Mouse (Mus musculus) limb, embryonic 13.5 days (tissue): Measurements from ENCODE around the gene Sla2. TPM values are rescaled to one million over a fixed set of nuclear protein-coding genes. Genes with fewer than 3 reads are reported as not detected.
"Not testable (repeated sequence)": the region's sequence is repeated elsewhere in the genome, so short reads cannot be mapped to it uniquely, and the experiment has no call there.

Source experiments
- ATAC-seq: fragments of 200-750 bp; cut with Nextera tagmentation; 2 replicates; pipeline ENCODE4 v1.8.0; 2017; ENCODE audit warnings: low read depth, moderate number of reproducible peaks, moderate TSS enrichment; ENCODE audit not compliant: low FRiP score
- H3K27ac ChIP-seq: fragments of 300-500 bp; sonication (generic); 2 replicates; pipeline ENCODE4 v1.5.1; 2015; ENCODE audit warnings: inconsistent platforms, mild to moderate bottlenecking, moderate library complexity
- H3K27me3 ChIP-seq: fragments of 300-500 bp; sonication (generic); 2 replicates; pipeline ENCODE4 v1.6.1; 2015; ENCODE audit warnings: mild to moderate bottlenecking, inconsistent platforms
- H3K36me3 ChIP-seq: fragments of 300-500 bp; sonication (generic); 2 replicates; pipeline ENCODE4 v1.6.1; 2015; ENCODE audit warnings: inconsistent platforms, mild to moderate bottlenecking, moderate library complexity
- H3K4me1 ChIP-seq: fragments of 300-500 bp; sonication (generic); 2 replicates; pipeline ENCODE4 v1.6.1; 2015; ENCODE audit warnings: inconsistent platforms
- H3K4me2 ChIP-seq: fragments of 300-500 bp; sonication (generic); replicated peaks from 2 replicates; pipeline ENCODE4 v1.6.1; 2015; ENCODE audit warnings: inconsistent platforms, mild to moderate bottlenecking, moderate library complexity
- H3K4me3 ChIP-seq: fragments of 300-500 bp; sonication (generic); 2 replicates; pipeline ENCODE4 v1.5.1; 2015; ENCODE audit warnings: moderate library complexity, mild to moderate bottlenecking, inconsistent platforms
- H3K9ac ChIP-seq: fragments of 300-500 bp; sonication (generic); 2 replicates; pipeline ENCODE4 v1.6.1; 2015; ENCODE audit warnings: mild to moderate bottlenecking, inconsistent platforms
- H3K9me3 ChIP-seq: fragments of 300-500 bp; sonication (generic); 2 replicates; pipeline ENCODE4 v1.6.1; 2016; ENCODE audit warnings: inconsistent platforms
- WGBS: fragments of 180-500 bp; shearing (Covaris S2); methylation state at CpG from one replicate; pipeline ENCODE4 v1.1.7; 2015; 5-methylcytosine and 5-hydroxymethylcytosine counted together
- polyA plus RNA-seq: library from polyadenylated mRNA; unstranded; fragments of >200 nt; fragmentation: Nextera tagmentation; extraction: Ambion mirVana; gene quantifications from 2 replicates; pipeline ENCODE4 v1.2.1, GENCODE M21; 2015

The Sla2 gene
- polyA plus RNA-seq, 1 experiment from 2014 or later = 0.33 TPM

GRCm38 (mm10) chr2:156862041-156862717 lies 24.8 kb downstream of the Sla2 start:
- H3K9ac ChIP-seq = peak overlapping the region; percentile 93
- peak overlapping the region; percentile 78 for H3K4me3 ChIP-seq
- H3K4me2 ChIP-seq = peak overlapping the region; percentile 87
- ATAC-seq = no peak
- peak overlapping the region; percentile 93 for H3K27ac ChIP-seq
- peaks cover 40% of the 10 kb centered on the region for H3K4me1 ChIP-seq
- no peaks in the 10 kb centered on the region for H3K27me3 ChIP-seq
- H3K9me3 ChIP-seq = no peaks in the 10 kb centered on the region
- WGBS = 0% methylated on average over 19 of the region's 19 CpGs
- peaks cover 30% of the 10 kb centered on the region for H3K36me3 ChIP-seq

- H3K27me3 ChIP-seq = no peaks in the 10 kb centered on the region
- no peak for ATAC-seq
- WGBS = 66% methylated on average over 7 of the region's 7 CpGs
- no peak overlapping the region for H3K4me3 ChIP-seq
- H3K4me2 ChIP-seq = no peak overlapping the region
- no peaks in the 10 kb centered on the region for H3K9me3 ChIP-seq
- peaks cover 36% of the 10 kb centered on the region for H3K4me1 ChIP-seq
- peaks cover 31% of the 10 kb centered on the region for H3K36me3 ChIP-seq
- H3K27ac ChIP-seq = peak overlapping the region; percentile 72
- no peak overlapping the region for H3K9ac ChIP-seq
Measured at GRCm38 (mm10) chr2:156858671-156859070, 28.3 kb downstream of the Sla2 start.

GRCm38 (mm10) chr2:156857835-156858234 lies 29.2 kb downstream of the Sla2 start, which contains the start of gene 4930518I15Rik:
TSS of gene 4930518I15Rik (minus strand) at chr2:156857946.
- Histone ChIP-seq H3K27ac (peak within 1 kb of the TSS; percentile 72), H3K4me2 (no peak within 1 kb of the TSS), H3K27me3 (no peaks in the 10 kb centered on the region), H3K9me3 (no peaks in the 10 kb centered on the region), H3K4me1 (peaks cover 36% of the 10 kb centered on the region), H3K9ac (no peak within 1 kb of the TSS; the same call in 1 of the 2 replicates), H3K36me3 (peaks cover 34% of the 10 kb centered on the region), H3K4me3 (no peak within 1 kb of the TSS)
- ATAC-seq = no peak
- 86% methylated on average over 2 of the region's 2 CpGs for WGBS

GRCm38 (mm10) chr2:156857385-156857791 lies 29.6 kb downstream of the Sla2 start:
- WGBS = 68% methylated on average over 3 of the region's 3 CpGs
- no peak overlapping the region for H3K9ac ChIP-seq
- no peak for ATAC-seq
- H3K36me3 ChIP-seq = peaks cover 38% of the 10 kb centered on the region
- H3K27me3 ChIP-seq = no peaks in the 10 kb centered on the region
- peaks cover 38% of the 10 kb centered on the region for H3K4me1 ChIP-seq
- no peak overlapping the region; the same call in 1 of the 2 replicates for H3K27ac ChIP-seq
- no peak overlapping the region for H3K4me3 ChIP-seq
- H3K9me3 ChIP-seq = no peaks in the 10 kb centered on the region
- no peak overlapping the region for H3K4me2 ChIP-seq

- WGBS = 93% methylated on average over 1 of the region's 1 CpGs
- peaks cover 49% of the 10 kb centered on the region for H3K36me3 ChIP-seq
- no peak for ATAC-seq
Measured at GRCm38 (mm10) chr2:156856311-156856710, 30.7 kb downstream of the Sla2 start.

GRCm38 (mm10) chr2:156853999-156854771 lies 32.8 kb downstream of the Sla2 start:
- Histone ChIP-seq H3K27ac (peak overlapping the region; percentile 58; the same call in 1 of the 2 replicates), H3K4me1 (peaks cover 26% of the 10 kb centered on the region), H3K36me3 (peaks cover 70% of the 10 kb centered on the region)
- not testable (repeated sequence) for H3K9me3 ChIP-seq, H3K9ac ChIP-seq, H3K4me2 ChIP-seq, H3K4me3 ChIP-seq, H3K27me3 ChIP-seq
- 33% methylated on average over 13 of the region's 13 CpGs for WGBS
- 0 out of 2 replicates have a peak, but pooled peaks have one; percentile 41 for ATAC-seq

More at GRCm38 (mm10) chr2:156856311-156856710, 30.7 kb downstream of the Sla2 start:
- no peak overlapping the region for H3K4me3 ChIP-seq
- H3K9me3 ChIP-seq = no peaks in the 10 kb centered on the region
- H3K4me2 ChIP-seq = no peak overlapping the region
- peaks cover 31% of the 10 kb centered on the region for H3K4me1 ChIP-seq
- no peak overlapping the region for H3K27ac ChIP-seq
- H3K27me3 ChIP-seq = no peaks in the 10 kb centered on the region
- no peak overlapping the region for H3K9ac ChIP-seq

- 83% methylated on average over 9 of the region's 13 CpGs for WGBS
- H3K36me3 ChIP-seq = peaks cover 76% of the 10 kb centered on the region
- H3K27me3 ChIP-seq, H3K27ac ChIP-seq, H3K4me3 ChIP-seq, H3K9me3 ChIP-seq, H3K9ac ChIP-seq, H3K4me2 ChIP-seq: not testable (repeated sequence)
- 0 out of 2 replicates have a peak, but pooled peaks have one; percentile 4 for ATAC-seq
- peaks cover 27% of the 10 kb centered on the region for H3K4me1 ChIP-seq
Measured at GRCm38 (mm10) chr2:156853584-156853983, 33.4 kb downstream of the Sla2 start.

- Histone ChIP-seq H3K36me3 (peaks cover 83% of the 10 kb centered on the region), H3K27ac (no peak overlapping the region), H3K4me2 (no peak overlapping the region), H3K4me3 (no peak overlapping the region), H3K9me3 (no peaks in the 10 kb centered on the region), H3K4me1 (peaks cover 45% of the 10 kb centered on the region), H3K9ac (no peak overlapping the region), H3K27me3 (no peaks in the 10 kb centered on the region)
- 87% methylated on average over 5 of the region's 5 CpGs for whole genome bisulfite sequencing
- ATAC-seq = no peak
Measured at GRCm38 (mm10) chr2:156850505-156850904, 36.5 kb downstream of the Sla2 start.

- 84% methylated on average over 6 of the region's 6 CpGs for WGBS
Measured at GRCm38 (mm10) chr2:156848526-156849182, 38.3 kb downstream of the Sla2 start.

GRCm38 (mm10) chr2:156847653-156848052 lies 39.3 kb downstream of the Sla2 start:
- WGBS = 53% methylated on average over 6 of the region's 6 CpGs
- Histone ChIP-seq H3K4me1 (peaks cover 64% of the 10 kb centered on the region), H3K4me3 (no peak overlapping the region), H3K27me3 (no peaks in the 10 kb centered on the region), H3K4me2 (no peak overlapping the region), H3K27ac (no peak overlapping the region), H3K9ac (0 out of 2 replicates have a peak overlapping the region, but pooled peaks have one; percentile 21), H3K9me3 (no peaks in the 10 kb centered on the region), H3K36me3 (peaks cover 85% of the 10 kb centered on the region)
- no peak for ATAC-seq

More at GRCm38 (mm10) chr2:156848526-156849182, 38.3 kb downstream of the Sla2 start:
- Histone ChIP-seq H3K27me3 (no peaks in the 10 kb centered on the region), H3K4me2 (no peak overlapping the region), H3K9ac (no peak overlapping the region), H3K36me3 (peaks cover 90% of the 10 kb centered on the region), H3K4me3 (no peak overlapping the region), H3K27ac (peak overlapping the region; percentile 1; the same call in 1 of the 2 replicates), H3K4me1 (peaks cover 58% of the 10 kb centered on the region), H3K9me3 (no peaks in the 10 kb centered on the region)
- ATAC-seq = no peak

GRCm38 (mm10) chr2:156844715-156845114 lies 42.3 kb downstream of the Sla2 start:
- ATAC-seq = no peak
- Histone ChIP-seq H3K27ac (peak overlapping the region; percentile 74; the same call in 1 of the 2 replicates), H3K4me1 (peaks cover 76% of the 10 kb centered on the region), H3K4me3 (no peak overlapping the region), H3K9me3 (no peaks in the 10 kb centered on the region), H3K27me3 (no peaks in the 10 kb centered on the region), H3K4me2 (peak overlapping the region; percentile 87), H3K9ac (peak overlapping the region; percentile 25; the same call in 1 of the 2 replicates), H3K36me3 (peaks cover 55% of the 10 kb centered on the region)
- 39% methylated on average over 10 of the region's 10 CpGs for WGBS
